Mouse (Mus musculus) T-helper 2 cell (primary cell): ENCODE measurements around the gene Plcl2.

Experiments
- in situ Hi-C: fragments of 300-600 bp; cut with MboI, MseI; formaldehyde crosslinking; loops from one replicate; pipeline ENCODE4 v1.15.1; 2025; ENCODE audit warnings: high pct_unique_total_duplicates

Plcl2 gene

DNA sequence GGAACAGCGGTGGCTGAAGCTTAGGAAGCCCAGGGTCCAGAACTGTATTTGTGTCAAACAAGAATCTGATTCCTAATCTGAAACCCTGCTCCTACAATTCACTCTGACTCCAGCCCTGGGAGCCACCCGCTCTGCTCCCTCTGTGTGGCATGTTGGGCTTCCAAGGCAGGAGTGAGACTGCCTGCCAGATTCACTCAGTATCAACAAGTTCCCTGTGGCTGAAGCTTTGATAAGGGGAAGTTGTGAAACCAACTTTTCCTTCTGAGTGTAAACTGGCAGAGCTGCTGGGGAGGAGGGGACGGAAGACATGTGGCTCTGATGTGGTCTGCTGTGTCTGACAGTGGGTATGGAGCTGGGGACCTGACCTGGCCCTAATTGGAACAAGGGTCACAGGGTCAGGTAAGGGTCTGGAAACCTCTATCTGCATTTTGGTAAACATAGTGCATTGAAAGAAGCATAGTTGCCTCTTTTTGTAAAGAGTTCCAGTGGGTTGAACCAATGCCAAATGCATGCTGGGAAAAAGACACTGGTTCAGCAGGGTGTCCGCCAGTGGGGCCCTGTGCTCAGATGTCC is 226.3 kb downstream of the Plcl2 start:
- in situ Hi-C loops: no loop called here

DNA sequence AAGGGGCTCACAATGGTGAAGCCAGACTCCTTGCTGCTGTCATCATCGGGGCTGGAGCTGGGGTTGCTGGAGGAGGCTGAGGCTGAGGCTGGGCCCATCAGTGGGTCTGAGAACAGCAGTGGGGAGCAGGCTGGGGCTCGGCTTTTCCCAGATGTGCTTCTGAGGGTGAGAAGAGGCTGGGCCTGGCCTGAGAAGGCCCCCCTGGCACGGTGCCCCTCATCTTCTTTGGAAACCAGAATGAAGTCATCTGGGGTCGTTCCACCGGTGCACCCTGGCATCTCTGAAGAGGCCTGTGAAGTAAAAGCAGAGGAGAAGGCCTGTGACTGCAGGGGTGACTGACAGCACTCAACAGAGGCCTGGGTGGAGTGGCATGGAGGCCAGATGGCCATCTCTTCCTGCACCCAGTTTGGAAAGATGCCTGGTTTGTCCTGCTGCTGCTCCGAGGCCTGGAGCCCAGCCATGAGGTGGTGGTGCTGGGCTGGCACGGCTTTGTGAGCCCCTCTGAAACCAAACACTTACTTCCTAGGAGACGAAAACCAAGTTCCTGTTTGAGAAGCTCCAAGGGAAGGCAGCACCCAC is 226.8 kb downstream of the Plcl2 start:
- in situ Hi-C loops: no loop called here

DNA sequence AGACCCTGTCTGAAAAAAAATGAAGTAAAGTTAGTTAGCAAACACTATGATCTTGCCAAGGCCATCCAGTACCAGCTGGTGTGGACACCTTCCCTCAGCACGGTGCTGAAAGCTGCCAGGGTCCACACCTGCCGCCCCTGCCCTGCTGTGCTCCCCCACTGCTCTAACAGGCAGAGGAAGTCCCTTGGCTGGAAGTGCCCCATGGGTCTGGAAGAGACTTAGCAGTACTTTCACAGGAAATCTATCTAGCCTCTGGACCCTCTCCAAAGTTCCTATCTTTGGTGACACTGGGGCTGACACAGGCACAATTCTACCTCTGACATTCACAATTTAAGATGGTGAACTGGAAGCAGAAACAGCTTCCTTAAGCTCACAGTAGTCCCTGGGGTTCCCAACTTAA is 227.9 kb downstream of the Plcl2 start:
- in situ Hi-C loops: no loop called here
